Mouse (Mus musculus) T-helper 17 cell (primary cell): ENCODE measurements around the gene Rims3.

ENCODE experiments used
- in situ Hi-C, 2 experiments: fragments of 300-600 bp; cut with MboI, MseI; formaldehyde crosslinking; loops; 1 replicate in 1 of 2; 2 replicates in 1 of 2; pipeline ENCODE4 v1.15.1; 2025; ENCODE audit warnings: high pct_unique_total_duplicates in 2 of 2

The Rims3 gene

GRCm38 (mm10) chr4:120890754-120891440 is 36.3 kb downstream of the Rims3 start:
- in situ Hi-C loops, result loop anchor here (5.0 to 10.0 kb wide), 2 partner anchors 39 to 1376 kb away; partner anchors contain the start of gene Rims3 (in 1 of the 2)

- in situ Hi-C loops, result loop anchor here (5.0 to 10.0 kb wide), 2 partner anchors 40 to 1377 kb away; partner anchors contain the start of gene Rims3 (in 1 of the 2)
These were observed 37.3 kb downstream of the Rims3 start for GRCm38 (mm10) chr4:120891960-120892359.

- in situ Hi-C loops, result loop anchor here (5.0 to 10.0 kb wide), 2 partner anchors 40 to 1378 kb away; partner anchors contain the start of gene Rims3 (in 1 of the 2)
These were observed 37.9 kb downstream of the Rims3 start for GRCm38 (mm10) chr4:120892516-120892915.

GRCm38 (mm10) chr4:120893656-120894401 is 39.2 kb downstream of the Rims3 start:
- in situ Hi-C loops, result loop anchor here (5.0 to 10.0 kb wide), 2 partner anchors 42 to 1379 kb away; partner anchors contain the start of gene Rims3 (in 1 of the 2)

- in situ Hi-C loops, result loop anchor here (5.0 to 10.0 kb wide), 2 partner anchors 42 to 1380 kb away; partner anchors contain the start of gene Rims3 (in 1 of the 2)
These were observed 40.0 kb downstream of the Rims3 start for GRCm38 (mm10) chr4:120894584-120894983.

GRCm38 (mm10) chr4:120895226-120895625 is 40.6 kb downstream of the Rims3 start:
- in situ Hi-C loops, result loop anchor here in 1 of 2 experiments (10.0 kb wide), 1 partner anchor 1380 kb away; no protein-coding TSS in a partner anchor

GRCm38 (mm10) chr4:120895810-120896584 is 41.4 kb downstream of the Rims3 start:
- in situ Hi-C loops, result loop anchor here in 1 of 2 experiments (10.0 kb wide), 1 partner anchor 1381 kb away; no protein-coding TSS in a partner anchor

GRCm38 (mm10) chr4:120904533-120904932 is 49.9 kb downstream of the Rims3 start:
- in situ Hi-C loops, result no loop called here

GRCm38 (mm10) chr4:120905644-120906043 is 51.0 kb downstream of the Rims3 start:
- in situ Hi-C loops, result no loop called here

- in situ Hi-C loops, result loop anchor here in 1 of 2 experiments (5.0 kb wide), 2 partner anchors 62 to 222 kb away; no protein-coding TSS in a partner anchor
These were observed 55.0 kb downstream of the Rims3 start for GRCm38 (mm10) chr4:120909558-120910150.

- in situ Hi-C loops, result loop anchor here in 1 of 2 experiments (5.0 kb wide), 2 partner anchors 64 to 224 kb away; no protein-coding TSS in a partner anchor
These were observed 56.5 kb downstream of the Rims3 start for GRCm38 (mm10) chr4:120911086-120911485.

- in situ Hi-C loops, result loop anchor here in 1 of 2 experiments (5.0 kb wide), 2 partner anchors 66 to 226 kb away; no protein-coding TSS in a partner anchor
These were observed 58.2 kb downstream of the Rims3 start for GRCm38 (mm10) chr4:120912866-120913265.

GRCm38 (mm10) chr4:120913443-120913842 is 58.8 kb downstream of the Rims3 start:
- in situ Hi-C loops, result loop anchor here in 1 of 2 experiments (5.0 kb wide), 2 partner anchors 66 to 226 kb away; no protein-coding TSS in a partner anchor

GRCm38 (mm10) chr4:120913861-120914260 is 59.2 kb downstream of the Rims3 start:
- in situ Hi-C loops, result loop anchor here in 1 of 2 experiments (5.0 kb wide), 2 partner anchors 67 to 227 kb away; no protein-coding TSS in a partner anchor

GRCm38 (mm10) chr4:120914501-120914900 is 59.9 kb downstream of the Rims3 start:
- in situ Hi-C loops, result loop anchor here in 1 of 2 experiments (5.0 kb wide), 2 partner anchors 67 to 227 kb away; no protein-coding TSS in a partner anchor

GRCm38 (mm10) chr4:120921461-120921860 is 66.8 kb downstream of the Rims3 start:
- in situ Hi-C loops, result loop anchor here (10.0 kb wide), 2 partner anchors 637 to 1147 kb away; partner anchors contain the start of gene Foxo6 (in 1 of the 2)

- in situ Hi-C loops, result loop anchor here (10.0 kb wide), 2 partner anchors 640 to 1150 kb away; partner anchors contain the start of gene Foxo6 (in 1 of the 2)
These were observed 70.1 kb downstream of the Rims3 start, which contains the start of gene Exo5 for GRCm38 (mm10) chr4:120924554-120925299. Gene Exo5, minus strand, starts transcription at chr4:120925017.

GRCm38 (mm10) chr4:120925386-120925785 is 70.8 kb downstream of the Rims3 start:
- in situ Hi-C loops, result loop anchor here (10.0 kb wide), 2 partner anchors 641 to 1151 kb away; partner anchors contain the start of gene Foxo6 (in 1 of the 2)

- in situ Hi-C loops, result loop anchor here (10.0 kb wide), 2 partner anchors 644 to 1154 kb away; partner anchors contain the start of gene Foxo6 (in 1 of the 2)
These were observed 74.1 kb downstream of the Rims3 start for GRCm38 (mm10) chr4:120928686-120929085.
